Mouse (Mus musculus) lung, postnatal 0 days (tissue): ENCODE data around the gene Rpl21.

Experiments
- CTCF ChIP-seq: IDR thresholded peaks from 2 replicates; pipeline ENCODE4 v1.5.1; 2016; ENCODE audit warnings: antibody characterized with exemption, mild to moderate bottlenecking
- EP300 ChIP-seq: IDR thresholded peaks from 2 replicates; pipeline ENCODE4 v1.6.1; 2016; ENCODE audit warnings: antibody characterized with exemption, mild to moderate bottlenecking, control low read depth

- TF ChIP-seq CTCF (no peak), EP300 (no peak)
These were observed 13.6 kb upstream of the Rpl21 start for GRCm38 (mm10) chr5:146818906-146819623.
